Mouse (Mus musculus) lung, adult 2 months (tissue): ENCODE results near the gene Cyp27b1. TPM values are rescaled to one million over a fixed set of nuclear protein-coding genes. Genes with fewer than 3 reads are reported as not detected.
"Not testable (repeated sequence)": the region's sequence is repeated elsewhere in the genome, so short reads cannot be mapped to it uniquely, and the experiment has no call there.

Experiments
- DNase-seq: peaks from one replicate; pipeline ENCODE4 v3.0.0; 2022
- H3K4me1 ChIP-seq: fragments of 200-500 bp; 2 replicates; pipeline ENCODE4 v1.6.1; 2011; ENCODE audit warnings: low read length; ENCODE audit not compliant: control insufficient read depth, insufficient read depth
- H3K4me3 ChIP-seq: fragments of 200-500 bp; replicated peaks from 2 replicates; pipeline ENCODE3; 2011; ENCODE audit warnings: low read depth, mild to moderate bottlenecking, control low read depth, low read length; ENCODE audit errors: extremely low read depth
- CTCF ChIP-seq: fragments of 200-500 bp; IDR thresholded peaks from 2 replicates; pipeline ENCODE4 v1.5.1; 2011; ENCODE audit warnings: mild to moderate bottlenecking, low read length, control low read depth; ENCODE audit not compliant: insufficient read depth
- POLR2A ChIP-seq: fragments of 200-500 bp; IDR thresholded peaks from 2 replicates; pipeline ENCODE4 v1.6.1; 2011; ENCODE audit warnings: low read depth, mild to moderate bottlenecking, control low read depth, low read length, borderline replicate concordance; ENCODE audit errors: extremely low read depth
- WGBS: fragments of 180-500 bp; shearing (Covaris S2); methylation state at CpG from one replicate; pipeline ENCODE4 v1.1.7; 2018; 5-methylcytosine and 5-hydroxymethylcytosine counted together
- polyA plus RNA-seq: library from polyadenylated mRNA; depleted of rRNA; stranded (reverse); fragments of >200 nt; gene quantifications from 2 replicates; pipeline ENCODE4 v1.2.3, GENCODE M21; 2012

The Cyp27b1 gene
- polyA plus RNA-seq, 1 experiment: 0.14 TPM

GRCm38 (mm10) chr10:127068360-127069038 is 20.4 kb downstream of the Cyp27b1 start:
- Histone ChIP-seq H3K4me1 (peaks cover 12% of the 10 kb centered on the region; the same call in 1 of the 2 replicates), H3K4me3 (no peak overlapping the region)
- 59% methylated on average over 9 of the region's 9 CpGs for WGBS
- DNase-seq: no peak
- TF ChIP-seq POLR2A (no peak), CTCF (no peak)

DNA sequence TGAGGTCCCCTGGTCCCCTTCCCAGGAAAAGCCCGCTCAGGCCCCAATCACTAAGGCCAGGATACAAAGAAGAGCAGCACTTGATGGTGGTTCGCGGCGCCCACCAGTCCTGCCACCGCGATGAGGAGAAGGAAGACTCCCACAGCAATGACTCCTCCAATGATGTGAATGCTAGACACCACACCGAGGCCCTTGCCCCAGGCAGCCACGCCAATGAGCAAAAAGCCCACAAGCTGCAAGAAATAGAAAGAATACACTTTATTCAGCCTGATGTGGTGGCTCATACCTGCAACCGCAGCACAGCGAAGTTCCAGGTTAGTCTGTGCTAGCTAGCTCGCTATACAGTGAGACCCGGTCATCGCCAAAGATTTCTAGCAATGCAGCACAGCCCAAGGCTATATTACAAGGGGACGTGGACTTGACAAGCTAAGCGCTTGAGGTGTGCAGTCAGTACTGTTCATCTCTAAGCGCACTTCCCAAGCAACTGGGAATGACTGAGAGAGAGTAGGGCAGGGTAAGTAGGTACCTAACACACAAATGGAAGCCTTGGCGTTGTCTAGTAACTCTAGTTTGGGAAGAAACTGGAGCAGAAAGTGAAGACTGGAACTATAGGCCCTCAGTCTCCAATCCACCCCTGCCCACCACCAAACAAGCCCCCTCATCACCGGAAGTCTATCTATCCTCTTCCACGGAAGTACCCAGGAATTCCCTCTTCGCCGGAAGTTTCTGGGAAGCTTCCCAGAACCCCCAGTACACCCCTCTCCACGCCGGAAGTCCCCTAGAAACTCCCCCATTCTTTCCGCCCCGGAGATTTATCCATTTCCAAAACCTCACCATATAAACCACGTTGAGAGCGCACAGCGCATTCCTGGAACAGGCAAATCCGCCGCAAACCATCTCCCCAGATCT is 21.5 kb downstream of the Cyp27b1 start:
- Histone ChIP-seq H3K4me1 (peaks cover 9% of the 10 kb centered on the region; the same call in 1 of the 2 replicates), H3K4me3 (peak overlapping the region; percentile 93)
- 5% methylated on average over 30 of the region's 30 CpGs for WGBS
- no peak for TF ChIP-seq CTCF
- TF ChIP-seq POLR2A: no peak
- DNase-seq: no peak

- WGBS: under 1% methylated on average over 36 of the region's 36 CpGs
- TF ChIP-seq POLR2A: peak; percentile 80; the same call in 1 of the 2 replicates
- no peak for TF ChIP-seq CTCF
- Histone ChIP-seq H3K4me1 (peaks cover 6% of the 10 kb centered on the region; the same call in 1 of the 2 replicates), H3K4me3 (peak within 1 kb of the TSS; percentile 93)
- DNase-seq: peak; percentile 76
These were observed 22.4 kb downstream of the Cyp27b1 start, which contains the start of gene Tspan31 for GRCm38 (mm10) chr10:127070190-127071121. TSS of gene Tspan31 (minus strand) at chr10:127070264.

- TF ChIP-seq POLR2A (no peak), CTCF (no peak)
- Histone ChIP-seq H3K4me1 (peaks cover 6% of the 10 kb centered on the region; the same call in 1 of the 2 replicates), H3K4me3 (no peak overlapping the region)
- WGBS: 66% methylated on average over 9 of the region's 9 CpGs
- no peak for DNase-seq
These were observed 23.2 kb downstream of the Cyp27b1 start for GRCm38 (mm10) chr10:127071203-127071602.

GRCm38 (mm10) chr10:127072270-127072669 is 24.2 kb downstream of the Cyp27b1 start:
- H3K4me1 ChIP-seq, DNase-seq, H3K4me3 ChIP-seq: not testable (repeated sequence)
- WGBS: 78% methylated on average over 4 of the region's 4 CpGs

DNA sequence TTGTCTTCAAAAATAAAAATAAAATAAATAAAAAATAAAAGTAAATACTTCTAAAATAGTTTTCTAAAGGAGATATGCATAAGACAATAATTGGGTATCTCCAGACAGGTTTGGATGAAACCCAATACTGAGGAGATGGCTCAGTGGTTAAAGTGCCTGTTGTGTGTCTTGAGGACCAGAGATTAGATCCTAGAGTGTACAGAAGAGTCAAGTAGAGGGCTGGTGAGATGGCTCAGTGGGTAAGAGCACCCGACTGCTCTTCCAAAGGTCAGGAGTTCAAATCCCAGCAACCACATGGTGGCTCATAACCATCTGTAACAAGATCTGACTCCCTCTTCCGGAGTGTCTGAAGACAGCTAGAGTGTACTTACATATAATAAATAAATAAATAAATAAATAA is 24.9 kb downstream of the Cyp27b1 start:
- 69% methylated on average over 2 of the region's 2 CpGs for WGBS
- H3K4me3 ChIP-seq, H3K4me1 ChIP-seq, DNase-seq: not testable (repeated sequence)

GRCm38 (mm10) chr10:127073981-127074380 is 25.9 kb downstream of the Cyp27b1 start:
- Histone ChIP-seq H3K4me3 (no peak overlapping the region), H3K4me1 (peaks cover 7% of the 10 kb centered on the region)
- TF ChIP-seq CTCF (no peak), POLR2A (no peak)
- WGBS: 85% methylated on average over 1 of the region's 1 CpGs
- DNase-seq: no peak

GRCm38 (mm10) chr10:127075080-127075479 is 27.0 kb downstream of the Cyp27b1 start, which contains the start of gene Agap2:
TSS of gene Agap2 (plus strand) at chr10:127075284.
- H3K4me3 ChIP-seq: peak within 1 kb of the TSS; percentile 57
- DNase-seq: no peak
- TF ChIP-seq CTCF (0 out of 2 replicates have a peak, but pooled peaks have one; percentile 3), POLR2A (no peak)

GRCm38 (mm10) chr10:127075651-127076050 is 27.6 kb downstream of the Cyp27b1 start:
- TF ChIP-seq POLR2A (no peak), CTCF (no peak)
- no peak for DNase-seq
- 50% methylated on average over 8 of the region's 8 CpGs for WGBS
- Histone ChIP-seq H3K4me1 (peaks cover 3% of the 10 kb centered on the region), H3K4me3 (peak overlapping the region; percentile 57)

More at GRCm38 (mm10) chr10:127075080-127075479, 27.0 kb downstream of the Cyp27b1 start, which contains the start of gene Agap2:
- 47% methylated on average over 9 of the region's 9 CpGs for WGBS
- peaks cover 3% of the 10 kb centered on the region for H3K4me1 ChIP-seq
